Mouse (Mus musculus): Measurements from ENCODE around the gene Col28a1.

DNA sequence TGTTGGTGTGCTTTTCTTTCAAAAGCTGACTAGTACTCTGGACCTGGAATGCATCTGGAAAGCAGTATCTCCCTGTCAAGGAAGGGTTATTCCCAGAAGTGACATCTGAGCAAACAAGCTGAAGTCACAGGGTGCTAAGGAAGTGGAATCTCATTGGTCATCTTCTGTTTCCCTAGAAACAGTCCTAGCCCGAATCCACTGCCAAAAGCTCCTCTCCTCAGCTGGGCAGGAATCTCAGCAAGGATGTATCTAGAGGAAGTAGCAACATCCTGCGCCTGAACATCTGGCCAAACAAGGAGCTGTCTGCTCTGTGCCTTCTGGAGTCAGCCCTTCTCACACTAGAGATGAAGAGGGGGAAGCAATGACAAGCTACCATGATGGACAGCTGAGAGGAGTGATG lies 18.4 kb downstream of the Col28a1 start:
- TF ChIP-seq CTCF (IDR thresholded peaks at IDR 0.05) (no peak), EP300 (IDR thresholded peaks at IDR 0.05) (no peak)
